Mouse (Mus musculus) ES-Bruce4 (cell line): ENCODE measurements at regions not wholly inside any gene's neighbourhood (a gene's known extent, or its start where the extent isn't known, plus 50 kb on each side); places are given as distances from the start of the nearest gene placed in this dataset.
A peak's percentile ranks its signal among the peaks of the same experiment; 100 is the strongest.

ENCODE experiments used
- H3K27ac ChIP-seq: 2 replicates; pipeline ENCODE4 v1.5.1; 2012; ENCODE audit warnings: low read length, inconsistent platforms; ENCODE audit not compliant: insufficient read depth
- H3K27me3 ChIP-seq: 2 replicates; pipeline ENCODE4 v1.6.1; 2012; ENCODE audit warnings: mild to moderate bottlenecking, low read length, inconsistent platforms; ENCODE audit not compliant: control insufficient read depth, poor library complexity, insufficient read depth, severe bottlenecking
- H3K36me3 ChIP-seq: 2 replicates; pipeline ENCODE4 v1.6.1; 2012; ENCODE audit warnings: inconsistent platforms, mild to moderate bottlenecking, low read length, moderate library complexity; ENCODE audit not compliant: control insufficient read depth, poor library complexity, insufficient read depth, severe bottlenecking
- H3K4me1 ChIP-seq: one replicate; pipeline ENCODE4 v1.8.1; 2011; ENCODE audit warnings: low read length; ENCODE audit not compliant: control insufficient read depth, insufficient read depth
- H3K4me3 ChIP-seq: 2 replicates; pipeline ENCODE4 v1.5.1; 2011; ENCODE audit warnings: low read depth, mild to moderate bottlenecking, low read length
- H3K9ac ChIP-seq: 2 replicates; pipeline ENCODE4 v1.6.1; 2012; ENCODE audit warnings: low read depth, mild to moderate bottlenecking, inconsistent platforms; ENCODE audit not compliant: poor library complexity, severe bottlenecking
- H3K9me3 ChIP-seq: replicated peaks from 2 replicates; pipeline ENCODE4 v1.6.1; 2012; ENCODE audit warnings: mild to moderate bottlenecking, low read length, inconsistent platforms; ENCODE audit not compliant: control insufficient read depth, poor library complexity, insufficient read depth, severe bottlenecking
- CTCF ChIP-seq: IDR thresholded peaks from one replicate; pipeline ENCODE4 v1.8.1; 2011; ENCODE audit warnings: low read depth, low read length
- EP300 ChIP-seq: IDR thresholded peaks from 2 replicates; pipeline ENCODE4 v1.6.1; 2011; ENCODE audit warnings: low read depth, low read length; ENCODE audit not compliant: insufficient read depth
- POLR2A ChIP-seq: IDR thresholded peaks from one replicate; pipeline ENCODE4 v1.8.1; 2011; ENCODE audit warnings: low read length; ENCODE audit not compliant: insufficient read depth

GRCm38 (mm10) chr8:6648083-6648482 lies 1542.9 kb upstream of the Slc10a2 start:
- Histone ChIP-seq H3K9me3 (no peaks in the 10 kb centered on the region), H3K4me3 (no peak overlapping the region), H3K36me3 (no peaks in the 10 kb centered on the region), H3K27ac (no peak overlapping the region), H3K27me3 (no peaks in the 10 kb centered on the region), H3K4me1 (no peaks in the 10 kb centered on the region), H3K9ac (no peak overlapping the region)
- TF ChIP-seq EP300 (no peak), CTCF (no peak), POLR2A (no peak)

- Histone ChIP-seq H3K27me3 (no peaks in the 10 kb centered on the region), H3K27ac (no peak overlapping the region), H3K9ac (no peak overlapping the region), H3K36me3 (no peaks in the 10 kb centered on the region), H3K4me3 (no peak overlapping the region), H3K4me1 (no peaks in the 10 kb centered on the region), H3K9me3 (no peaks in the 10 kb centered on the region)
- TF ChIP-seq EP300 (no peak), POLR2A (no peak), CTCF (no peak)
Measured at GRCm38 (mm10) chr8:6645287-6645957, 1540.3 kb upstream of the Slc10a2 start.

- TF ChIP-seq EP300 (no peak), CTCF (no peak), POLR2A (no peak)
- Histone ChIP-seq H3K9me3 (no peaks in the 10 kb centered on the region), H3K27me3 (no peaks in the 10 kb centered on the region), H3K36me3 (no peaks in the 10 kb centered on the region), H3K27ac (no peak overlapping the region), H3K4me1 (no peaks in the 10 kb centered on the region), H3K9ac (no peak overlapping the region), H3K4me3 (no peak overlapping the region)
Measured at GRCm38 (mm10) chr8:6644396-6644795, 1539.2 kb upstream of the Slc10a2 start.

GRCm38 (mm10) chr8:6627009-6627557 lies 1521.9 kb upstream of the Slc10a2 start:
- H3K27me3 ChIP-seq: no peaks in the 10 kb centered on the region

GRCm38 (mm10) chr8:6608891-6609290 lies 1503.7 kb upstream of the Slc10a2 start:
- no peaks in the 10 kb centered on the region for H3K27me3 ChIP-seq
- H3K4me1 ChIP-seq: peaks cover 3% of the 10 kb centered on the region
- H3K27ac ChIP-seq: no peak overlapping the region
- no peaks in the 10 kb centered on the region for H3K9me3 ChIP-seq
- TF ChIP-seq POLR2A (no peak), EP300 (no peak), CTCF (no peak)
- no peak overlapping the region for H3K4me3 ChIP-seq
- H3K9ac ChIP-seq: no peak overlapping the region
- no peaks in the 10 kb centered on the region for H3K36me3 ChIP-seq

More at GRCm38 (mm10) chr8:6627009-6627557, 1521.9 kb upstream of the Slc10a2 start:
- no peak overlapping the region for H3K4me3 ChIP-seq
- H3K9me3 ChIP-seq: no peaks in the 10 kb centered on the region
- no peaks in the 10 kb centered on the region for H3K4me1 ChIP-seq
- no peaks in the 10 kb centered on the region for H3K36me3 ChIP-seq
- no peak overlapping the region for H3K9ac ChIP-seq
- H3K27ac ChIP-seq: no peak overlapping the region
- no peak for TF ChIP-seq POLR2A
- TF ChIP-seq EP300: no peak
- TF ChIP-seq CTCF: no peak

- Histone ChIP-seq H3K27me3 (no peaks in the 10 kb centered on the region), H3K4me1 (peaks cover 3% of the 10 kb centered on the region), H3K36me3 (no peaks in the 10 kb centered on the region), H3K27ac (peak overlapping the region; percentile 32; the same call in 1 of the 2 replicates), H3K9ac (no peak overlapping the region), H3K9me3 (no peaks in the 10 kb centered on the region), H3K4me3 (no peak overlapping the region)
- TF ChIP-seq CTCF (no peak), EP300 (no peak), POLR2A (no peak)
Measured at GRCm38 (mm10) chr8:6606854-6607535, 1501.8 kb upstream of the Slc10a2 start.
